Mouse (Mus musculus) liver, adult 2 months (tissue): ENCODE data around the gene Adra1d.
A peak's percentile ranks its signal among the peaks of the same experiment; 100 is the strongest.

Experiments
- CTCF ChIP-seq: fragments of 200-500 bp; IDR thresholded peaks from 2 replicates; pipeline ENCODE4 v1.5.1; 2011; ENCODE audit warnings: low read depth, low read length, control low read depth
- POLR2A ChIP-seq: fragments of 200-500 bp; IDR thresholded peaks from 2 replicates; pipeline ENCODE4 v1.6.1; 2011; ENCODE audit warnings: low read length, control low read depth; ENCODE audit not compliant: insufficient read depth; ENCODE audit errors: extremely low read depth

GRCm38 (mm10) chr2:131527061-131527460 is 35.0 kb downstream of the Adra1d start:
- no peak for TF ChIP-seq POLR2A
- peak; percentile 54 for TF ChIP-seq CTCF
